Mouse (Mus musculus): ENCODE data around the gene Mcoln2.

GRCm38 (mm10) chr3:146110916-146111315 lies 38.7 kb upstream of the Mcoln2 start:
- no peak for TF ChIP-seq CTCF (IDR thresholded peaks at IDR 0.05; ENCODE audit: control insufficient read depth, insufficient read depth, low read length)
- no peak for TF ChIP-seq POLR2A (IDR thresholded peaks at IDR 0.05; ENCODE audit: borderline replicate concordance, control insufficient read depth, low read depth, low read length)

All from bone marrow, adult 2 months (tissue).